Mouse (Mus musculus) bone marrow, adult 2 months (tissue): ENCODE measurements around the gene Ndufc1.

ENCODE experiments used
- CTCF ChIP-seq: fragments of 200-500 bp; IDR thresholded peaks from 2 replicates; pipeline ENCODE4 v1.5.1; 2011; ENCODE audit warnings: low read length, control low read depth; ENCODE audit not compliant: control insufficient read depth, insufficient read depth
- POLR2A ChIP-seq: fragments of 200-500 bp; IDR thresholded peaks from 2 replicates; pipeline ENCODE4 v1.6.1; 2011; ENCODE audit warnings: low read depth, mild to moderate bottlenecking, control low read depth, low read length, borderline replicate concordance; ENCODE audit not compliant: control insufficient read depth

DNA sequence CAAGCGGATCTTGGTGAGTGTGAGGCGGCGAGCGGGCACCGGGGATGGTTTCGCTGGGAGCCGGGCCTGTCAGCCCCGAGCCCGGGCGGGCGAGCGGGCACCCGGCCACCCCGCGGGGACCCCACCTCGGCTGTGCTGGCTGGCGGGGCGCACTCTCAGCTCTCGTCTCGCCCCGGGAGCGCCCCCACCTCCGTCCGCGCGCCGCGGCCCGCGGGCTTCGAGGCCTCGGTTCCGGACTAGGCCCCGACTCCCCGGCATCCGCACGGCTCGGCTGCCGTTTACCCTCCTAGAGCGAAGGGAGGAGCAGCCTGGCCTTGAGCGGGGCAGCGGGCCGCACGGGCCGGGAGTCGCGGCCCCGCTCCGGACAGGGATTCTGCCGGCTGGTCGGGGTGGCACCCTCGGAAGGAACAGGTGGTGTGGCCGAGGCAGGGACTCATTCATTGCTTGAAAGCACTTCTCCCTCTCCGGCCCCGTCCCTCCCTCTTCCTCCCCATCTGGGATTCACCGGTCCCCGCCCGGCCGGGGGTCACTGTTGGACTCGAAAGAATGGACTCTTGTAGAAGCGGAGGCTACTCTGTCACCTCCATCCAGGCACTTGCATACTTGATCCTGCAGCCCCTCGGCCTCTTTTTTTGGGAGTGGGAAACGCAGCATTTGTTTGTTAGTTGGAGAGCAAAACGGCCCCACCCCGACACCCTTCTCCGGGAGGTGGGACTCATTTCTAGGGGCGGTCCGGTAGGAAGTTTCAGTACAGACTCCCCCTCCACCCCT lies 7.8 kb upstream of the Ndufc1 start:
- no peak for TF ChIP-seq POLR2A
- TF ChIP-seq CTCF = no peak
